Mouse (Mus musculus) intestine, embryonic 16.5 days (tissue): ENCODE measurements around the gene Gm20765. TPM values are rescaled to one million over a fixed set of nuclear protein-coding genes. Genes with fewer than 3 reads are reported as not detected.
"Not testable (repeated sequence)": the region's sequence is repeated elsewhere in the genome, so short reads cannot be mapped to it uniquely, and the experiment has no call there.

ENCODE experiments used
- ATAC-seq: fragments of 200-750 bp; cut with Nextera tagmentation; 2 replicates; pipeline ENCODE4 v1.8.0; 2017; ENCODE audit warnings: moderate TSS enrichment, moderate library complexity
- H3K27ac ChIP-seq: fragments of 300-500 bp; sonication (generic); 2 replicates; pipeline ENCODE4 v1.5.1; 2014; ENCODE audit warnings: mild to moderate bottlenecking, low read length
- H3K27me3 ChIP-seq: fragments of 300-500 bp; sonication (generic); replicated peaks from 2 replicates; pipeline ENCODE4 v1.6.1; 2014; ENCODE audit warnings: low read length, control low read depth, mixed read lengths; ENCODE audit not compliant: control insufficient read depth, insufficient read depth
- H3K36me3 ChIP-seq: fragments of 300-500 bp; sonication (generic); 2 replicates; pipeline ENCODE4 v1.6.1; 2014; ENCODE audit warnings: low read length, control low read depth; ENCODE audit not compliant: control insufficient read depth, insufficient read depth
- H3K4me1 ChIP-seq: fragments of 300-500 bp; sonication (generic); 2 replicates; pipeline ENCODE4 v1.6.1; 2014; ENCODE audit warnings: low read length, control low read depth, mixed read lengths; ENCODE audit not compliant: control insufficient read depth, insufficient read depth
- H3K4me2 ChIP-seq: fragments of 300-500 bp; sonication (generic); 2 replicates; pipeline ENCODE4 v1.6.1; 2014; ENCODE audit warnings: low read depth, low read length, control low read depth
- H3K4me3 ChIP-seq: fragments of 300-500 bp; sonication (generic); 2 replicates; pipeline ENCODE4 v1.5.1; 2014; ENCODE audit warnings: mild to moderate bottlenecking, low read length
- H3K9ac ChIP-seq: fragments of 300-500 bp; sonication (generic); 2 replicates; pipeline ENCODE4 v1.6.1; 2014; ENCODE audit warnings: low read depth, low read length
- H3K9me3 ChIP-seq: fragments of 300-500 bp; sonication (generic); 2 replicates; pipeline ENCODE4 v1.6.1; 2016; ENCODE audit warnings: low read length, control low read depth; ENCODE audit not compliant: control insufficient read depth
- WGBS: fragments of 180-500 bp; shearing (Covaris S2); extraction: QIAGEN DNeasy Blood & Tissue Kit; methylation state at CpG from one replicate; pipeline ENCODE4 v1.1.7; 2014; 5-methylcytosine and 5-hydroxymethylcytosine counted together
- polyA plus RNA-seq: library from polyadenylated mRNA; unstranded; fragments of >200 nt; fragmentation: Nextera tagmentation; extraction: Ambion mirVana; gene quantifications from 2 replicates; pipeline ENCODE4 v1.2.1, GENCODE M21; 2015

Gm20765 gene
- not detected in 2 replicates for polyA plus RNA-seq

- not testable (repeated sequence) for H3K4me3 ChIP-seq, H3K27ac ChIP-seq, H3K4me1 ChIP-seq, H3K9ac ChIP-seq, H3K4me2 ChIP-seq, H3K36me3 ChIP-seq, H3K27me3 ChIP-seq, H3K9me3 ChIP-seq, ATAC-seq
- no CpG with 5 or more reads among the region's 3 CpGs for WGBS
These were observed at the start of gene Gm20765 for GRCm38 (mm10) chr10:104185233-104185632. TSS of gene Gm20765 (plus strand) at chr10:104185533.

DNA sequence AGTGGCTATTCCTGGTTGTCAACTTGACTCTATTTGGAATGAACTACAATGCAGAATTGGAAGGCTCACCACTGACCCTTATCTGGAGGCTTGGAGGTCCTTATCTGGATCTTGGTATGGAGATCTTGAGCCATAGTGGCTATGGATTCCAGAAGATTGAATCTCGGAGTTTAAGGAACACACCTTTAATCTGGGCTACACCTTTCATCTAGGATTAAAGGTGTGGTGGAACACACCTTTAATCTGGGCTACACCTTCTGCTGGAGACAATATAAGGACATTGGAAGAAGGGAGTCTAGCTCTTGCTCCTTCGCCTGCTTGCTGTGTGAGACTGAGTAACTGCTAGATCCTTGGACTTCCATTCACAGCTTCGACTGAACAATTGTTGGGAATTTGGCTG is 42.6 kb upstream of the Gm20765 start, which contains the start of gene Gm21293:
Gene Gm21293 (plus strand): TSS at position 301 of the 400 bp plus-strand sequence.
- H3K4me1 ChIP-seq, ATAC-seq, H3K4me2 ChIP-seq, H3K27me3 ChIP-seq, H3K27ac ChIP-seq, H3K9ac ChIP-seq, H3K36me3 ChIP-seq, H3K9me3 ChIP-seq, H3K4me3 ChIP-seq: not testable (repeated sequence)
- no CpG with 5 or more reads among the region's 3 CpGs for WGBS

DNA sequence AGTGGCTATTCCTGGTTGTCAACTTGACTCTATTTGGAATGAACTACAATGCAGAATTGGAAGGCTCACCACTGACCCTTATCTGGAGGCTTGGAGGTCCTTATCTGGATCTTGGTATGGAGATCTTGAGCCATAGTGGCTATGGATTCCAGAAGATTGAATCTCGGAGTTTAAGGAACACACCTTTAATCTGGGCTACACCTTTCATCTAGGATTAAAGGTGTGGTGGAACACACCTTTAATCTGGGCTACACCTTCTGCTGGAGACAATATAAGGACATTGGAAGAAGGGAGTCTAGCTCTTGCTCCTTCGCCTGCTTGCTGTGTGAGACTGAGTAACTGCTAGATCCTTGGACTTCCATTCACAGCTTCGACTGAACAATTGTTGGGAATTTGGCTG is 34.1 kb upstream of the Gm20765 start, which contains the start of gene Gm6763:
Gene Gm6763 (plus strand): TSS at position 301 of the 400 bp plus-strand sequence.
- not testable (repeated sequence) for H3K4me1 ChIP-seq, H3K4me3 ChIP-seq, H3K9ac ChIP-seq, H3K27ac ChIP-seq, H3K9me3 ChIP-seq, ATAC-seq, H3K36me3 ChIP-seq, H3K27me3 ChIP-seq, H3K4me2 ChIP-seq
- no CpG with 5 or more reads among the region's 3 CpGs for WGBS

- H3K27me3 ChIP-seq, H3K9ac ChIP-seq, ATAC-seq, H3K36me3 ChIP-seq, H3K27ac ChIP-seq, H3K9me3 ChIP-seq, H3K4me2 ChIP-seq, H3K4me3 ChIP-seq, H3K4me1 ChIP-seq: not testable (repeated sequence)
- WGBS = no CpG with 5 or more reads among the region's 3 CpGs
These were observed 25.6 kb upstream of the Gm20765 start, which contains the start of gene Gm8764 for GRCm38 (mm10) chr10:104159706-104160105. TSS of gene Gm8764 (plus strand) at chr10:104160006.

- ATAC-seq = not testable (repeated sequence)
These were observed 17.1 kb upstream of the Gm20765 start, which contains the start of gene Gm21304 for GRCm38 (mm10) chr10:104168215-104168614. TSS of gene Gm21304 (plus strand) at chr10:104168515.

DNA sequence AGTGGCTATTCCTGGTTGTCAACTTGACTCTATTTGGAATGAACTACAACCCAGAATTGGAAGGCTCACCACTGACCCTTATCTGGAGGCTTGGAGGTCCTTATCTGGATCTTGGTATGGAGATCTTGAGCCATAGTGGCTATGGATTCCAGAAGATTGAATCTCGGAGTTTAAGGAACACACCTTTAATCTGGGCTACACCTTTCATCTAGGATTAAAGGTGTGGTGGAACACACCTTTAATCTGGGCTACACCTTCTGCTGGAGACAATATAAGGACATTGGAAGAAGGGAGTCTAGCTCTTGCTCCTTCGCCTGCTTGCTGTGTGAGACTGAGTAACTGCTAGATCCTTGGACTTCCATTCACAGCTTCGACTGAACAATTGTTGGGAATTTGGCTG is 8.6 kb upstream of the Gm20765 start, which contains the start of gene Gm21312:
Gene Gm21312 (plus strand): TSS at position 301 of the 400 bp plus-strand sequence.
- not testable (repeated sequence) for H3K27ac ChIP-seq, H3K9ac ChIP-seq, H3K36me3 ChIP-seq, H3K9me3 ChIP-seq, H3K27me3 ChIP-seq, ATAC-seq, H3K4me1 ChIP-seq, H3K4me3 ChIP-seq, H3K4me2 ChIP-seq
- WGBS = no CpG with 5 or more reads among the region's 3 CpGs

More at GRCm38 (mm10) chr10:104168215-104168614, 17.1 kb upstream of the Gm20765 start, which contains the start of gene Gm21304:
- no CpG with 5 or more reads among the region's 3 CpGs for WGBS
- not testable (repeated sequence) for H3K27me3 ChIP-seq, H3K4me2 ChIP-seq, H3K4me3 ChIP-seq, H3K9ac ChIP-seq, H3K36me3 ChIP-seq, H3K9me3 ChIP-seq, H3K27ac ChIP-seq, H3K4me1 ChIP-seq

- H3K9ac ChIP-seq, H3K9me3 ChIP-seq, H3K36me3 ChIP-seq, H3K27me3 ChIP-seq, H3K27ac ChIP-seq, H3K4me3 ChIP-seq, H3K4me1 ChIP-seq, H3K4me2 ChIP-seq, ATAC-seq: not testable (repeated sequence)
- WGBS = no CpG with 5 or more reads among the region's 3 CpGs
These were observed 8.4 kb downstream of the Gm20765 start, which contains the start of gene Gm4340 for GRCm38 (mm10) chr10:104193742-104194141. TSS of gene Gm4340 (plus strand) at chr10:104194042.

DNA sequence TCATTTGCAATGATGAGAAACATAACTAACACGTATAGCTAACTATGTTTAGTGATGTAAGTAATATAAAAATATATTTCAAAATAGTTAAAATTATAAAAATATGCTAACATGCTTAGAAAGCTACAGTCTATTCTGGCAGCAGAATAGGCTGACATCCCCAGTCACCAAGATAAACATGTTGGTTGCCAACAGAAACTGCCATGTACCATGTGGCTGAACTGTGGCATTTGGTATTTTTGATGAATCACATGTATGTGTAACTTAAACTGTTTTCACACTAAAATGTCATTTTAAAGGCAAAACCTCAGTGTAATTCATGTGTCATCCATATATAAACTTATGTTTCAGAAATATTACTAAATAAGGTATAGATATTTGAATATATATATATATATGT is 24.3 kb downstream of the Gm20765 start:
- no peak overlapping the region for H3K4me2 ChIP-seq
- H3K9me3 ChIP-seq = no peaks in the 10 kb centered on the region
- H3K27ac ChIP-seq = no peak overlapping the region
- no peaks in the 10 kb centered on the region for H3K27me3 ChIP-seq
- no peak for ATAC-seq
- WGBS = 78% methylated on average over 1 of the region's 1 CpGs
- H3K4me1 ChIP-seq = no peaks in the 10 kb centered on the region
- no peaks in the 10 kb centered on the region for H3K36me3 ChIP-seq
- no peak overlapping the region for H3K4me3 ChIP-seq
- no peak overlapping the region for H3K9ac ChIP-seq

- Histone ChIP-seq H3K9ac (no peak overlapping the region), H3K4me1 (no peaks in the 10 kb centered on the region), H3K36me3 (no peaks in the 10 kb centered on the region), H3K27me3 (no peaks in the 10 kb centered on the region), H3K9me3 (no peaks in the 10 kb centered on the region), H3K4me3 (no peak overlapping the region), H3K4me2 (no peak overlapping the region), H3K27ac (no peak overlapping the region)
- ATAC-seq = no peak
- 75% methylated on average over 3 of the region's 3 CpGs for WGBS
These were observed 25.1 kb downstream of the Gm20765 start for GRCm38 (mm10) chr10:104210268-104210990.
